Mouse (Mus musculus) neutrophil, adult 5-6 weeks (primary cell): ENCODE data around the gene Slmap. TPM values are rescaled to one million over a fixed set of nuclear protein-coding genes. Genes with fewer than 3 reads are reported as not detected.

Experiments
- ATAC-seq: fragments of 151-379, 151-347 bp; 2 replicates; pipeline ENCODE4 v1.8.0; 2017; ENCODE audit warnings: mild to moderate bottlenecking, moderate TSS enrichment; ENCODE audit not compliant: insufficient number of reproducible peaks, poor library complexity, low FRiP score, severe bottlenecking; ENCODE audit errors: extremely low read depth
- total RNA-seq: library from RNA; stranded (forward); fragments of 200-1000 nt; gene quantifications from 2 replicates; pipeline ENCODE4 v1.2.3, GENCODE M21; 2017

The Slmap gene
- total RNA-seq, 1 experiment from 2014 or later: 113 TPM

DNA sequence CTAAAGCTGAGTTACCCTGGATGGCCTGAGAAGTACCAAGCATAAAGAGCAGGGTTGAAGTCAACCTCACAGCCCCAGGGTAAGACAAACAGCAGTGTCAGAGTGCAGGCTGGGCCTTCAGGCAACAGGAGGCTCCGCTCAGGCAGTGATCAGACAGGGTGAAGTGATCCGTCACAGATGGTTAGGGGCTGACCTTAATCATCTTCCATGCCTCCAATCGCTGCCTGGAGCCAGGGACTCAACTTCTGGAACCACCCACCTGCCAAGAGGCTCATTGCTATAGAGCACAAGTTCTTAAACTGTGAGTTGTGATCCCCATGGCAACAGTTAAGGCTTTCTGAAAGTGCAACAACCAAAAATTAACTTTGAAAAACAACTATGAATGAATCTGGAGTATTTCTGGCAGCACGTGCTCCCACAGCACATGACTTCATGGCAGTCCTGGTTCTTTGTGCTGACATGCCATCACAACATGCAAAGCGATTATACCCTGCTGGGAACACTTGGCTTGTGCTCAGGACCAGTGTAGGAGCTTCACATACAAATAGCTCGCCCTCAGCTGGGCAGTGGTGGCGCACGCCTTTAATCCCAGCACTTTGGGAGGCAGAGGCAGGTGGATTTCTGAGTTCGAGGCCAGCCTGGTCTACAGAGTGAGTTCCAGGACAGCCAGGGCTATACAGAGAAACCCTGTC lies 46.3 kb downstream of the Slmap start:
- no peak for ATAC-seq

DNA sequence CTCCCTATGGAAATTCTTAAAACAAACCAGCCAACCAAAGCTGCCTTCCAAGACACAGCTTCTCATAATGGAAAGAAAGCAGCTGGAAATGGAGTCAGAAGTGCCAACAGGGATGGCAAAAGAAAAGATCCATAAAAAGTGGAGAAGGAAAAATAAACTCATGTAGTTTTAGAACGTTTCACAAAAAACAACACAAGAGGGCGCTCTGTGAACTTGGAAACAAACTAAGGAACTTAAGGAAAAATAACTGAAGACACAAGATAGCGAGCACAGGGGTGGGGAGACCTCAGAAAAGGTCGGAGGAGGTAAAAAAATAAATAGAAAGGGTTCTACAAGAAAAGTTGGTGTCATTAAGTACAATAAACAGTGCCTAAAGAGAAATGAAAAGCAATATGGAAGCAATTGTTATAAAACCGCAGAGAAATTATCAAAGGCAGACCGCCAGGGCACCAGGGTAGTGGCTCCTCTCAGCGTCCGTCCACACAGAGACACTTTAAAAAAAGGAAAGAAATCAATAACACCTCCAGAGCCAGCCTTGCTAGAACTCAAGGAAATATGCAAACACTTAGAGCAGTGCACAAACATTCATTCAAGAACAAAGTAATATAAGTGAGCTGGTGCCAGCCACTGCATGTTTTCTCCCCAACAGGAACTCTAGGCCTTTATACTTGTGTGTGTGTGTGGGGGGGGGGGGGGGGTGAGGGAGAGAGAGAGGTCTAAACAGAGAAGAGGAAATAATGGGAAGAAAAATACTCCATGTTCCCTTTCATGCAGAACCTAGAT lies 48.1 kb downstream of the Slmap start:
- no peak for ATAC-seq

DNA sequence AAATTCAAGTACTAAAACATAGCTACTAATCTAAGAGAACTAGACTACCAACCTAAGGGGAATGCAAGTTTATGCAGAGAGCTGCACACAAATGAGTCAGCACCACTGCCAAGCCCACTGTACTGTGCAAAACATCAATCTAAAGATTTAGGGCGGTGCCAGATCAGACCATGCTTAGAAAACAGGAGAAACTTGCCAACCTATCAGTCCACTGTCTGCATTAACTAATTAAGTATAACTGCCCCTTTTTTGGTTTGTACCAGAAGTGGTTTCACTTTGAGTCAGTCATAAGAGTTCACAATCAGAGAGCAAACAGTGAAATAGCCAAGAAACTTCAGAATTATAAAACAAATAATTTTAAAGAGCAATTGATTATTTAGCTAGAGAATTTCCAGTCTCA lies 53.3 kb downstream of the Slmap start:
- ATAC-seq: no peak

- peak; percentile 91 for ATAC-seq
Observed at GRCm38 (mm10) chr14:26477738-26478137, 57.0 kb downstream of the Slmap start.

DNA sequence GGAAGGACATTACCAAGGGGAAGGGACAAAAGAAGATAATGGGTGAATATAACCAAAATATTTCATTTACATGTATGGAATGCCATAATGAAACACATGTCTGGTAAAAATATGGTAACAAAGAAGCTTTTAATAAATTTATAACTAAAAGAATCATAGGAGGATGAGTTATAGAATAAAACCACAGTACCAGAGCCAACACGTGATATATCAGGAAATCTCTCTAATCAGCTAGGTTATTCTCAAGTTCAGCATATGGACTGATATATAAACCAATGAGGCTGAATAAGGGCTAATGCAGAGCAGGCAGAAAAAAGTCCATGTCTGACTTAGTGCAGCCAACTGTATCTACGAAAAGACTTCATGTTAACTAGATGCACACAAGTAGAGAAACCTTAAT lies 58.3 kb downstream of the Slmap start:
- no peak for ATAC-seq

DNA sequence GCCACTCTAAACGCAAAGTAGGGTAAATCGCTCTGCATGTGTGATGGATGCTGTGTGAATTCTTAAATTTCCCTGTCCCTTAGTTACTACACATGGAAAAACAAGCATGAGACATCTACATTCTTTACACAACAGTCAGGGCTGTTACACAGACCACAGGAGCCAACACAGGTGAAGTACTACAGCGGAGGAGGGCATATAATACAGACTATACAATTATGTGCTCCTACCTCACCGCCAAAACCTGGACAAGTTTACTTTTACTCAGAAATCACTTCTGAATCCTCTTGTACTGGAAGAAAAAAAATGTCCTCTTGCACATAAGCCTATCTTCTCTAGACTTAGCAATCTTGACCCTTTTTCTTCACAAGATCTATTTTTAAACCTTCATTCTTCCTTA lies 66.8 kb downstream of the Slmap start:
- ATAC-seq: no peak

- no peak for ATAC-seq
Observed at GRCm38 (mm10) chr14:26466544-26467125, 68.1 kb downstream of the Slmap start.

- no peak for ATAC-seq
Observed at GRCm38 (mm10) chr14:26465898-26466297, 68.8 kb downstream of the Slmap start.

DNA sequence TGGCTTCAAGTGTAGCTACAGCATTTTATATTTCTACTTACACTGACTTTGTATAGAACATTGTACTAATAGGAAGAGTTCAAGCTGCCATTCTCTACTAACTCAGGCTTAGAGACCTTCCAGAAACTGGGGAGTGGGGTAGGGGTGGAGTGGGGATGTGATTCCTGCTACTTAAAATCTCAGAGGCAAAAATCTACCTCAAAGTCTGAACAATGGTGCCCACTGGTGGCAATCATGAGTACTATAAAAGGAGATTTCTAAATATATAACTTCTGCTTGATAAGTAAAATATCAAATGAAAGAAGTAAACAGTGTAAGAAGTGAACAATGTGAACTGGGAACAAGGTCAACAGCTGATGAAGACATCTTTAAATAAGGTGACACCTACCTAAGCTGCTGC lies 75.2 kb downstream of the Slmap start:
- ATAC-seq: no peak

DNA sequence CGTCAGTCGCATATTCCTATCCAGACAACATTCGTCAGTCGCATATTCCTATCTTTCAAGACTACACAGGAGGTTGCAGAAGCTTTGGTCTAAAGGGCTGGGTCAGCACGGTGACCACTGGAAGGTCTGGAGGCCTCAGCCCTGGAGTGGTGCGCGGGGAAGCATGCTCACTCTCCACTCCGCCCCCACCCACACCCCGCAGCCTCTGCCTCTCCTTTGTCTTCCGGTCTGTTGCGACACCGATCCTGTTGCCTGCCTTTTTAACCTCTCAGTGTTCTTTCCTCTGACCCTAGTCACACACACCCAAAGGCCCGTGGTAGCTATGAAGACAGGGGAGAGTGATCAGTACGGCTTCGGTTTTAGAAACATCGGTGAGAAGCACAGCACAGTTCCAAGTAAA lies 79.9 kb downstream of the Slmap start:
- ATAC-seq: no peak

GRCm38 (mm10) chr14:26450036-26450800 lies 84.5 kb downstream of the Slmap start:
- no peak for ATAC-seq

- ATAC-seq: no peak
Observed at GRCm38 (mm10) chr14:26448581-26448980, 86.2 kb downstream of the Slmap start.

DNA sequence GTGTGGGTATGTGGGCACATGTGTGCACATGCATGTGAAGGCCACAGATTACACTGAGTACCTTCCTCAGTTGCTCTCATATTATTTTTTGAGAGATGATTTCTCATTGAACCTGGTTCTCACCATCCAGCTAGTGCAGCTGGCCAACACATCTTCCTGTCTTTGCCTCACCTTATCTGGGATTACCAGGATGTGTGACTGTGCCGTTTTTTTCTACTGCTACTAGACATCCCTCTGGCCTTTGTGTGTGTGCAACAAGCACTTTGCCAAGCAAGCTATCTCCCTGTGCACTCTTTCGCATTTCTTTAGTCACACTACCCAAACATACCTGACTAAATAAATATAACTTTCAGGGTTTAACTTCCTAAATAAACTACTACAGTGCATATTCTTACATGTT lies 87.5 kb downstream of the Slmap start:
- ATAC-seq: no peak

GRCm38 (mm10) chr14:26446538-26446937 lies 88.2 kb downstream of the Slmap start:
- ATAC-seq: no peak

DNA sequence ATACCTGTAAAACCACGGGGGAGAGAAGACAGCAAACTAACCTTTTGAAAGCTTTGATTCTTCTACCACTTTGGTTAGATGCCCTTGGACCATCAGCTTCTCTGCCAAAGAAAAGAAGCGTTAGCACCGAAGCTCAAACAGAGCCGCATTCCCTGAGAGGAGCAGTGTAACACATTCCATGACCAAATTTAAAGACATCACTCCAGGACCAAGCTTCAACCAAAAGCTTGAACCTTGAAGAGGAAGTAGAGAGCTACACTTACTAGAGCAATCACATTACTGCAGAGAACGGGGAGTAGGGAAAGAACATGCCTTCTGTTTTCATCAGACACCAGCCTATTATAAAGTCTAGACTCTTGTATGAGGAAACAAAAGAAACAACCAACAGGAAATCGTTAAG lies 92.2 kb downstream of the Slmap start:
- ATAC-seq: no peak

GRCm38 (mm10) chr14:26441041-26441812 lies 93.5 kb downstream of the Slmap start:
- no peak for ATAC-seq

- ATAC-seq: no peak
Observed at GRCm38 (mm10) chr14:26439996-26440395, 94.7 kb downstream of the Slmap start.

GRCm38 (mm10) chr14:26437771-26438170 lies 97.0 kb downstream of the Slmap start:
- ATAC-seq: no peak

- ATAC-seq: no peak
Observed at GRCm38 (mm10) chr14:26436304-26436703, 98.4 kb downstream of the Slmap start.
